Mouse (Mus musculus): Measurements from ENCODE around the gene Cacng6. TPM values are rescaled to one million over a fixed set of nuclear protein-coding genes. Genes with fewer than 3 reads are reported as not detected.
"Not testable (repeated sequence)": the region's sequence is repeated elsewhere in the genome, so short reads cannot be mapped to it uniquely, and the experiment has no call there.

The Cacng6 gene
- polyA plus RNA-seq, 1 experiment from 2014 or later = not detected

DNA sequence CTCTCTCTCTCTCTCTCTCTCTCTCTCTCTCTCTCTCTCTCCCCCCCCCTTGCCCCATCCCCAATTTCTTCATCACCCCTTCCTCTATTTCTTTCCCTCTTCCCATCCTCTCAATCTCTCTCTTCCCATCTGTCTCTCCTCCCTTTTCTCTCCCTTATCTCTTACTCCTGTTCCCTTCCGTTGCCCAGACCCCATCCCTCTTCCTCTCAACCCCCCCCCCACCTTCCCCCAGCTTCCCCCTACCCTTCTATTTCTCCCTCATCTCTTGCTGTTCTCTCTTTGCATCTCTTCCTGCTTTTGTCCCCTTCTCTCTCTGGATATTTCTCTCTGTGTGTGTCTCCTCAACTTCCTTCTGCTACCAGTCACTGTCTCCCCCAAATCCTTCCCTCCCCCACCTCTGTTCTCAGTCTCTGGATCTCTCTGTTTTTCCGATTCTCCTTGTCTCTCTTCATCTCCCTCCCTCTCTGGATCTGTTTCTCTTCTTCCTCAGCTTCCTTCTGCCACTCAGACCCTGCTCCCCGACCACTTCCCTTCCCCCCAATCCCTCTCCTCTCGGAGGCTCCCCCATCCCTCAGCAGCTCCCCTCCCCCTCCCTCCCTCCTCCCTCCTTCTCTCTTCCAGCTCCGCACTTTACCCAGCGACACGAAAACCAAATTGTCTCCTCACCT is 33.4 kb upstream of the Cacng6 start, which contains the start of gene Cacng8:
Gene Cacng8, plus strand, starts transcription at position 271 of the 668 bp plus-strand sequence.
- peaks cover 38% of the 10 kb centered on the region for H3K4me1 ChIP-seq (ENCODE audit: control insufficient read depth, insufficient read depth, low read length)
- peak within 1 kb of the TSS; percentile 53 for H3K4me3 ChIP-seq (replicated peaks; ENCODE audit: low read depth, low read length)
- no peaks in the 10 kb centered on the region for H3K27me3 ChIP-seq (ENCODE audit: control insufficient read depth, insufficient read depth, low read length)
- H3K36me3 ChIP-seq (ENCODE audit: control insufficient read depth, insufficient read depth, low read length) = peaks cover 12% of the 10 kb centered on the region
- peak within 1 kb of the TSS; percentile 79 for H3K4me2 ChIP-seq (ENCODE audit: low read length)
- peak within 1 kb of the TSS; percentile 75 for H3K27ac ChIP-seq (replicated peaks; ENCODE audit: low read depth, low read length)
- H3K9ac ChIP-seq (replicated peaks; ENCODE audit: low read length) = peak within 1 kb of the TSS; percentile 60
- peak; percentile 29; the same call in 1 of the 2 replicates for ATAC-seq (ENCODE audit: low FRiP score, low TSS enrichment)
- H3K9me3 ChIP-seq (ENCODE audit: control insufficient read depth, low read length) = no peaks in the 10 kb centered on the region
- DNase-seq = peak; percentile 79
- WGBS = 0% methylated on average over 7 of the region's 7 CpGs

DNA sequence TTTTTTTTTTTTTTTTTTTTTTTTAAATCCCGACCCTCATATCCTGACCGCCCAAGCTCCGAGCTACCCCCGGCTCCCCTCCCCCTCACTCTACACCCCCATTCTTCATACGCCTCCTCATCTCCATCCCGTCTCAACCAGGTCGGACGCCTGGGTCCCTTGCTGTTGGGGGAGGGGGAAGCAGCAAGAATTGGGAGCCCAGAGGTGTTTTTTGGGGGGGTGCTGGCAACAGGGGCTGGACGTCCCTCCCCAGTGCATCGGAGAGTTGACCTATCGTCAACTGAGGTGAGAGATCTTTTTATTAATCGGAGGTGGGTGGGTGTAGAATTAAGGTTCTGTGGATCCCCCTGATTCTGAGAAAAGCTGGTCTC is 32.9 kb upstream of the Cacng6 start:
- 2% methylated on average over 12 of the region's 12 CpGs for WGBS
- H3K9me3 ChIP-seq (ENCODE audit: control insufficient read depth, low read length) = no peaks in the 10 kb centered on the region
- peak; percentile 38; the same call in 1 of the 2 replicates for ATAC-seq (ENCODE audit: low FRiP score, low TSS enrichment)
- peak overlapping the region; percentile 21; the same call in 1 of the 2 replicates for H3K27ac ChIP-seq (replicated peaks; ENCODE audit: low read depth, low read length)
- peaks cover 14% of the 10 kb centered on the region for H3K36me3 ChIP-seq (ENCODE audit: control insufficient read depth, insufficient read depth, low read length)
- H3K4me3 ChIP-seq (replicated peaks; ENCODE audit: low read depth, low read length) = peak overlapping the region; percentile 53
- no peak for DNase-seq
- H3K4me2 ChIP-seq (ENCODE audit: low read length) = peak overlapping the region; percentile 79
- H3K27me3 ChIP-seq (ENCODE audit: control insufficient read depth, insufficient read depth, low read length) = no peaks in the 10 kb centered on the region
- H3K9ac ChIP-seq (replicated peaks; ENCODE audit: low read length) = peak overlapping the region; percentile 60
- peaks cover 38% of the 10 kb centered on the region for H3K4me1 ChIP-seq (ENCODE audit: control insufficient read depth, insufficient read depth, low read length)

DNA sequence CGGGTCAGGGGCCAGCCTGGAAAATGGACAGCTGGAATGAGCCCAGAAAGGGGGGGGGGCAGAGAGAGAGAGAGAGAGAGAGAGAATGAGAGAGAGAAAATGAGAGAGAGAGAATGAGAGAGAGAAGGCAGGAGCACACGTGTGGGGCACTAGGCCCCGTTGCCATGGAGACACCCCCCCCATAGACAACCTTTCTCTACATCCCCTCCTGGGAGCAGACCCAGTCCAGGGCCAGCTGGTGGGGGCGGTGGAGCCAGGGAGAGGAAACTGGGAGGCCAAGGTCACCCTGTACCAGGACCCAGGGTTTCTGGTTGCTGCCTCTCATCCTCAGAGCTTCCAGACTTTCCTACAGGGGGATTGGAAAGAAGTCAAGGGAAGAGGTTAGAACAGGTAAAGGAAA is 32.2 kb upstream of the Cacng6 start:
- Histone ChIP-seq H3K9me3 (ENCODE audit: control insufficient read depth, low read length) (no peaks in the 10 kb centered on the region), H3K4me2 (ENCODE audit: low read length) (peak overlapping the region; percentile 79), H3K27me3 (ENCODE audit: control insufficient read depth, insufficient read depth, low read length) (no peaks in the 10 kb centered on the region), H3K36me3 (ENCODE audit: control insufficient read depth, insufficient read depth, low read length) (peaks cover 14% of the 10 kb centered on the region), H3K9ac (replicated peaks; ENCODE audit: low read length) (peak overlapping the region; percentile 60; the same call in 1 of the 2 replicates), H3K4me3 (replicated peaks; ENCODE audit: low read depth, low read length) (peak overlapping the region; percentile 53), H3K4me1 (ENCODE audit: control insufficient read depth, insufficient read depth, low read length) (peaks cover 38% of the 10 kb centered on the region), H3K27ac (replicated peaks; ENCODE audit: low read depth, low read length) (peak overlapping the region; percentile 21)
- no peak for ATAC-seq (ENCODE audit: low FRiP score, low TSS enrichment)
- 7% methylated on average over 4 of the region's 4 CpGs for WGBS
- DNase-seq = peak; percentile 60

DNA sequence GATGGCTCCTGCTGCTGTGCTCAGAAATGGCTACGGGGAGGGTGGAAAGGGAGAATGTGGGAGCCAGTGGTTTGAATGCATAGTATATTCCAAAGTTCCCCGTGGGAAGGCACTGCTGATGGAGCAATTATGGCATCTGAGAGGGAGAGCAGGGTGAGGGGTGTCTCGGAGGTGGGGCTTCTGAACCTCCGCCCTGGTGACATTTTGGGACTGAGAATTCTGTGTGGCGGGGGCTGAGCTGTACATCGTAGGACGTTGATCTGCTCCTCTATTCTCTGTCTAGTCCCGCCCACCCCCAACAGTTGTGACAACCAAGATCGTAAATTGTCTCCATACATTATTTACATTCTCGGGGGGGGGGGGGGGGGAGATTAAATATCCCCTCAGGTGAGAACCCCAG is 26.6 kb upstream of the Cacng6 start:
- no peak overlapping the region for H3K4me3 ChIP-seq (replicated peaks; ENCODE audit: low read depth, low read length)
- 38% methylated on average over 10 of the region's 10 CpGs for WGBS
- 0 out of 2 replicates have a peak, but pooled peaks have one; percentile 9 for ATAC-seq (ENCODE audit: low FRiP score, low TSS enrichment)

DNA sequence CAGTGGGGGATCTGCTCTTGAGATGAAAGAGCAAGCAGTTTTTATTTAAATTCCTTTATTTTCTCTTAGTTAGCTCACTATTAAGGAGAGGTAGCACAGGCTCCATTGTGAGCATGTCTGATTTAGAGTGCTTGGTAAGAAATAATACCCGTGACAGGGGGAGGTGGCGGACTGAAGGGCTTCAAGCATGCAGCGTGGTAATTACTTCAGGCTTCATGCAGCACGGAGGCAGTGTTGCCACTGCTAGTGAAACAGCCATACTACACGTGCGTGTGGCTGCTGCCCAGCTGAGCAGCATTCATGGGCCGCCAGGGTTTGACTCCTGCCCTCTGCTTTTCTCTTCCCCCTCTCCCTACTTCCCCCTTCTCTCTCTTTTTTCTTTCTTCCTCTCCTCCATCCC is 26.2 kb upstream of the Cacng6 start:
- Histone ChIP-seq H3K4me1 (ENCODE audit: control insufficient read depth, insufficient read depth, low read length) (peaks cover 19% of the 10 kb centered on the region; the same call in 1 of the 2 replicates), H3K9ac (replicated peaks; ENCODE audit: low read length) (no peak overlapping the region), H3K4me3 (replicated peaks; ENCODE audit: low read depth, low read length) (no peak overlapping the region), H3K9me3 (ENCODE audit: control insufficient read depth, low read length) (no peaks in the 10 kb centered on the region), H3K27me3 (ENCODE audit: control insufficient read depth, insufficient read depth, low read length) (no peaks in the 10 kb centered on the region), H3K27ac (replicated peaks; ENCODE audit: low read depth, low read length) (no peak overlapping the region), H3K36me3 (ENCODE audit: control insufficient read depth, insufficient read depth, low read length) (peaks cover 16% of the 10 kb centered on the region), H3K4me2 (ENCODE audit: low read length) (peak overlapping the region; percentile 13)
- peak; percentile 64 for DNase-seq
- peak; percentile 65; the same call in 1 of the 2 replicates for ATAC-seq (ENCODE audit: low FRiP score, low TSS enrichment)
- WGBS = 10% methylated on average over 7 of the region's 7 CpGs

More for the DNA sequence above, 26.6 kb upstream of the Cacng6 start:
- Histone ChIP-seq H3K4me2 (ENCODE audit: low read length) (peak overlapping the region; percentile 13), H3K9ac (replicated peaks; ENCODE audit: low read length) (no peak overlapping the region), H3K36me3 (ENCODE audit: control insufficient read depth, insufficient read depth, low read length) (peaks cover 14% of the 10 kb centered on the region), H3K27ac (replicated peaks; ENCODE audit: low read depth, low read length) (no peak overlapping the region), H3K27me3 (ENCODE audit: control insufficient read depth, insufficient read depth, low read length) (no peaks in the 10 kb centered on the region), H3K4me1 (ENCODE audit: control insufficient read depth, insufficient read depth, low read length) (peaks cover 24% of the 10 kb centered on the region), H3K9me3 (ENCODE audit: control insufficient read depth, low read length) (no peaks in the 10 kb centered on the region)
- DNase-seq = no peak

DNA sequence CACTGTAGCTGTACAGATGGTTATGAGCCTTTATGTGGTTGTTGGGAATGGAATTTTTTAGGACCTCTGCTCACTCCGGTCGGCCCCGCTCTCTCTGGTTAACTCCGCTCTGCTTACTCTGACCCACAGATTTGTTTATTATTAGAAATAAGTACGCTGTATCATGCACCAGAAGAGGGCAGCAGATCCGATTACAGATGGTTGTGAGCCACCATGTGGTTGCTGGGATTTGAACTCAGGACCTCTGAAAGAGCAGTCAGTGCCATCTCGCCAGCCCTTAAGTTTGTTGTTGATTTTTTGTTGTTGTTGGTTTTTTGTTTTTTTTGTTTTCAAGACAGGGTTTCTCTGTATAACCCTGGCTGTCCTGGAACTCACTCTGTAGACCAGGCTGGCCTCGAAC is 25.6 kb upstream of the Cacng6 start:
- H3K4me3 ChIP-seq (replicated peaks; ENCODE audit: low read depth, low read length); H3K27ac ChIP-seq (replicated peaks; ENCODE audit: low read depth, low read length); H3K9me3 ChIP-seq (ENCODE audit: control insufficient read depth, low read length); ATAC-seq (ENCODE audit: low FRiP score, low TSS enrichment); H3K4me2 ChIP-seq (ENCODE audit: low read length); H3K27me3 ChIP-seq (ENCODE audit: control insufficient read depth, insufficient read depth, low read length); DNase-seq; H3K9ac ChIP-seq (replicated peaks; ENCODE audit: low read length): not testable (repeated sequence)
- Histone ChIP-seq H3K36me3 (ENCODE audit: control insufficient read depth, insufficient read depth, low read length) (peaks cover 21% of the 10 kb centered on the region), H3K4me1 (ENCODE audit: control insufficient read depth, insufficient read depth, low read length) (peaks cover 14% of the 10 kb centered on the region; the same call in 1 of the 2 replicates)
- 96% methylated on average over 8 of the region's 8 CpGs for WGBS

DNA sequence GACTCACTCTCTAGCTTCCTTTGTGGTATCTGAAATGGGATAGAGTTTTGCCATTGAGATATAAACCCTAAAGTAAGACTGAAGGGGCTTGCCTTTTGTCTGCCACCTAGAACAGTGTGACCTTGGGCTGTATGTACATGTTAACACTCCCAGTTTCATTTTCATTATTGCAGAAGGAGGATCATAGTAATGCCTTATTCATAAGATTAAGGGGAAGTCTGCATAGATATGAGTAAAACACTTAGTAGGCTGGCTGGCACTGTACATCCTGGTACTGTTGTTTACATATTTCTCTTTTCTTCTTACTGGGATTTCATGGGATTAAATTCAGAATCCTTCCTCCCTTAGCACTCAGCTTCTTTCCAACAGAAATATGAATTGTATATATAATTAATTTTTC is 24.1 kb upstream of the Cacng6 start:
- Histone ChIP-seq H3K4me1 (ENCODE audit: control insufficient read depth, insufficient read depth, low read length) (peaks cover 9% of the 10 kb centered on the region; the same call in 1 of the 2 replicates), H3K9ac (replicated peaks; ENCODE audit: low read length) (no peak overlapping the region), H3K4me3 (replicated peaks; ENCODE audit: low read depth, low read length) (no peak overlapping the region), H3K36me3 (ENCODE audit: control insufficient read depth, insufficient read depth, low read length) (peaks cover 11% of the 10 kb centered on the region; the same call in 1 of the 2 replicates), H3K9me3 (ENCODE audit: control insufficient read depth, low read length) (no peaks in the 10 kb centered on the region), H3K4me2 (ENCODE audit: low read length) (no peak overlapping the region), H3K27ac (replicated peaks; ENCODE audit: low read depth, low read length) (no peak overlapping the region), H3K27me3 (ENCODE audit: control insufficient read depth, insufficient read depth, low read length) (no peaks in the 10 kb centered on the region)
- DNase-seq = no peak
- ATAC-seq (ENCODE audit: low FRiP score, low TSS enrichment) = no peak

DNA sequence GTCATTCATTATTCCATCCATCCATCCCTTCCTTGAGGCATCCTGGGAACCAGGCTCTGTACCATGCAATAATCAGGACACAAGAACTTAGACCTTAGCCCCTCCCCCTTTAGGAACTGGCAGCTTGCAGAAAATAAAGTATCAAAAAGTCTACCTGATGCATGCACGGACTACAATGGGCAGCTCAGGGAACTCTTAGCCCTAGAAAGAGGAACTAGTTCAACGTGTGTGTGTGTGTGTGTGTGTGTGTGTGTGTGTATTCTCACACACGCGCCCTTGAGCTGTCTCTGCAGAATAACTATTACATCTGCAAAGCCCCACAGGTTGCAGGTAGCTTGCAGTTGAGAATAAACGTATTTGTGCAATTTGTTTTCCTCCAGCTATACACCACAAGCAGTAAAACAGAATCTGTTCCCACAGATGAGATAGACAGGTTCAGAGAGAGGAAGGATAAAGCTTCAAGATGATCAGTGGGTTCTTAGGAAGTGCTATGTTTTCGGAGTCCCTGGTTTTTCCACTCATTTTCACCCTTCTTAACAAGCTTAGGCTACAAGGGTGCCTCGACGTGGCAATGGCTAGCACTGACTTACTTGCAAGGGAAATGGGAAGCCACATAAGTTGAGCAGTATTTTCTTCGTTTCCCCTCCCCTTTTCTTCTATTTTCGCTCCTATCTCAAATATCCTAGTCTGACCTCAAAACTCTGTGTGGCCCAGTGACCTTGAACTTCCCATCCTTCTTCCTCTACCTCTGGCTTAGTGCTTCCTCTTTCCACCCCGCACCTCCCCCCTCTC is 14.1 kb upstream of the Cacng6 start:
- no peak for ATAC-seq (ENCODE audit: low FRiP score, low TSS enrichment)
- WGBS = 71% methylated on average over 11 of the region's 11 CpGs
- Histone ChIP-seq H3K4me1 (ENCODE audit: control insufficient read depth, insufficient read depth, low read length) (peaks cover 20% of the 10 kb centered on the region), H3K9ac (replicated peaks; ENCODE audit: low read length) (no peak overlapping the region), H3K9me3 (ENCODE audit: control insufficient read depth, low read length) (no peaks in the 10 kb centered on the region), H3K36me3 (ENCODE audit: control insufficient read depth, insufficient read depth, low read length) (no peaks in the 10 kb centered on the region), H3K27me3 (ENCODE audit: control insufficient read depth, insufficient read depth, low read length) (peaks cover 27% of the 10 kb centered on the region), H3K4me2 (ENCODE audit: low read length) (no peak overlapping the region), H3K4me3 (replicated peaks; ENCODE audit: low read depth, low read length) (no peak overlapping the region), H3K27ac (replicated peaks; ENCODE audit: low read depth, low read length) (no peak overlapping the region)
- DNase-seq = no peak
